Mouse (Mus musculus) forebrain, postnatal 0 days (tissue): ENCODE measurements at regions not wholly inside any gene's neighbourhood (a gene's known extent, or its start where the extent isn't known, plus 50 kb on each side); places are given as distances from the start of the nearest gene placed in this dataset.

Source experiments
- ATAC-seq: fragments of 200-750 bp; cut with Nextera tagmentation; 2 replicates; pipeline ENCODE4 v1.8.0; 2017; ENCODE audit warnings: mild to moderate bottlenecking, moderate library complexity
- DNase-seq: peaks from one replicate; pipeline ENCODE4 v3.0.0-alpha.2; 2015
- H3K27ac ChIP-seq: fragments of 300-500 bp; sonication (generic); 2 replicates; pipeline ENCODE4 v1.5.1; 2014; ENCODE audit warnings: low read depth, mild to moderate bottlenecking, antibody characterized with exemption, low read length, moderate library complexity, mixed read lengths
- H3K27me3 ChIP-seq: fragments of 300-500 bp; sonication (generic); 2 replicates; pipeline ENCODE4 v1.6.1; 2014; ENCODE audit warnings: mild to moderate bottlenecking, low read length, mixed read lengths; ENCODE audit not compliant: insufficient read depth
- H3K36me3 ChIP-seq: fragments of 300-500 bp; sonication (generic); 2 replicates; pipeline ENCODE4 v1.6.1; 2014; ENCODE audit warnings: mild to moderate bottlenecking, moderate library complexity; ENCODE audit not compliant: insufficient read depth
- H3K4me1 ChIP-seq: fragments of 300-500 bp; sonication (generic); 2 replicates; pipeline ENCODE4 v1.6.1; 2014; ENCODE audit warnings: antibody characterized with exemption; ENCODE audit not compliant: insufficient read depth
- H3K4me2 ChIP-seq: fragments of 300-500 bp; sonication (generic); 2 replicates; pipeline ENCODE4 v1.6.1; 2014; ENCODE audit warnings: low read depth, mild to moderate bottlenecking, moderate library complexity
- H3K4me3 ChIP-seq: fragments of 300-500 bp; sonication (generic); 2 replicates; pipeline ENCODE4 v1.5.1; 2014; ENCODE audit warnings: low read depth, low read length, mixed read lengths
- H3K9ac ChIP-seq: fragments of 300-500 bp; sonication (generic); 2 replicates; pipeline ENCODE4 v1.6.1; 2014; ENCODE audit warnings: mild to moderate bottlenecking
- H3K9me3 ChIP-seq: fragments of 300-500 bp; sonication (generic); 2 replicates; pipeline ENCODE4 v1.6.1; 2016; ENCODE audit warnings: low read length
- CTCF ChIP-seq: sonication (generic); IDR thresholded peaks from 2 replicates; pipeline ENCODE4 v1.5.1; 2016; ENCODE audit warnings: antibody characterized with exemption, control low read depth, low read depth
- WGBS: fragments of 180-500 bp; shearing (Covaris S2); extraction: QIAGEN DNeasy Blood & Tissue Kit; methylation state at CpG from one replicate; pipeline ENCODE4 v1.1.7; 2014; 5-methylcytosine and 5-hydroxymethylcytosine counted together

GRCm38 (mm10) chr2:56714568-56714967 is 409.2 kb downstream of the Nr4a2 start:
- Histone ChIP-seq H3K9me3 (no peaks in the 10 kb centered on the region), H3K9ac (no peak overlapping the region), H3K36me3 (no peaks in the 10 kb centered on the region), H3K4me3 (no peak overlapping the region), H3K4me1 (no peaks in the 10 kb centered on the region), H3K4me2 (no peak overlapping the region), H3K27ac (no peak overlapping the region), H3K27me3 (no peaks in the 10 kb centered on the region)
- no peak for ATAC-seq
- no peak for DNase-seq
- TF ChIP-seq CTCF = no peak

DNA sequence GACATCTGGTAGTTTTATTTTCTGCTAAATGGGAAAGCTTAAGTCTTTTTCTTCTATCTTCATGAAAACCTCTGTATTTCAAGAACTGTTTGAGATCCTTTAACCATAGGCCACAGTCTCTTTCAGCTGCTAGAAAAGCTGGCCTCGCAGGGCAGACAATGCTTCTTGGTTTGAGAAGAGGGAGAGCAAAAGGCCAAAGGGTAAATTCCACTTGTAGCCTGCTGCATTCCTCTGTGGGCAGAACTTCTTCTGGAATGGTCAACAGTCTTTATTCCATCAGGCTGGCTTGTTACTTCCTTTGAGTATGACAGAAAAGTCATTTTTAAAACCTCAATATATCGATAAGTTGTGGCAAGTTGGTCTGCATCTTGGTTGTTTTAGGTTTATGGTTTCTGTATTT is 440.2 kb downstream of the Nr4a2 start:
- Histone ChIP-seq H3K27me3 (no peaks in the 10 kb centered on the region), H3K36me3 (no peaks in the 10 kb centered on the region), H3K4me1 (no peaks in the 10 kb centered on the region), H3K4me2 (no peak overlapping the region), H3K9ac (no peak overlapping the region), H3K27ac (no peak overlapping the region), H3K4me3 (no peak overlapping the region), H3K9me3 (no peaks in the 10 kb centered on the region)
- ATAC-seq = no peak
- TF ChIP-seq CTCF = no peak
- DNase-seq = no peak
- WGBS = 23% methylated on average over 2 of the region's 2 CpGs

- H3K9me3 ChIP-seq = no peaks in the 10 kb centered on the region
- TF ChIP-seq CTCF = no peak
- ATAC-seq (no peak), DNase-seq (no peak)
- WGBS = 63% methylated on average over 4 of the region's 4 CpGs
- H3K4me1 ChIP-seq = no peaks in the 10 kb centered on the region
- H3K27ac ChIP-seq = no peak overlapping the region
- no peak overlapping the region for H3K9ac ChIP-seq
- no peaks in the 10 kb centered on the region for H3K27me3 ChIP-seq
- no peak overlapping the region for H3K4me2 ChIP-seq
- no peaks in the 10 kb centered on the region for H3K36me3 ChIP-seq
- no peak overlapping the region for H3K4me3 ChIP-seq
These were observed 449.9 kb downstream of the Nr4a2 start for GRCm38 (mm10) chr2:56673861-56674260.

DNA sequence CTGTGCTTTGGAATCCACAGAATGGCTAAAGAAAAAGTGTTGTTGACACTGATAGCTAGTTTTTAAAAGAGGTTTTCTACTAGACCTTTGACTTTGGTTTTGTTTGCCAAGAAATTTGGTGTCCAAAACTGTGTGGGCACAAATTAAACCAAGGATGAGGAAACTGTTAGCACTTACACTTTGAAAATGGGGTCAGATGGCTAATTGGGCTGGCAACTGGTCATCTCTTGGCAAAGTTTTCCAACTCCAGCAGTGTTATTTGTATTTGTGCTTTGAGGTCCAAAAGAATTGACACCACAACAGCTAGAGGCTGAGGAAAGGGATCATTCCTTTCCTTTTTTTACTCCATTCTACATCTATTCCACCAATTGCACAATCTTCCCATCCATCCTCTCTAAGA is 451.1 kb downstream of the Nr4a2 start:
- DNase-seq (no peak), ATAC-seq (no peak)
- H3K27ac ChIP-seq = no peak overlapping the region
- TF ChIP-seq CTCF = no peak
- no peaks in the 10 kb centered on the region for H3K4me1 ChIP-seq
- H3K9ac ChIP-seq = no peak overlapping the region
- H3K9me3 ChIP-seq = no peaks in the 10 kb centered on the region
- no peaks in the 10 kb centered on the region for H3K27me3 ChIP-seq
- H3K4me3 ChIP-seq = no peak overlapping the region
- H3K4me2 ChIP-seq = no peak overlapping the region
- H3K36me3 ChIP-seq = no peaks in the 10 kb centered on the region

- Histone ChIP-seq H3K4me2 (no peak overlapping the region), H3K27me3 (no peaks in the 10 kb centered on the region), H3K9me3 (no peaks in the 10 kb centered on the region), H3K4me1 (no peaks in the 10 kb centered on the region), H3K9ac (no peak overlapping the region), H3K4me3 (no peak overlapping the region), H3K36me3 (no peaks in the 10 kb centered on the region), H3K27ac (no peak overlapping the region)
- 13% methylated on average over 8 of the region's 8 CpGs for WGBS
- ATAC-seq = no peak
- DNase-seq = peak; percentile 6
- no peak for TF ChIP-seq CTCF
These were observed 461.4 kb downstream of the Nr4a2 start for GRCm38 (mm10) chr2:56662306-56662956.
